Mouse (Mus musculus) stomach, postnatal 0 days (tissue): Measurements from ENCODE around the gene Upk3b.

ENCODE experiments used
- CTCF ChIP-seq: IDR thresholded peaks from 2 replicates; pipeline ENCODE4 v1.5.1; 2016; ENCODE audit warnings: antibody characterized with exemption, low read depth, mild to moderate bottlenecking, moderate library complexity
- EP300 ChIP-seq: optimal IDR thresholded peaks from 2 replicates; pipeline ENCODE3; 2016; ENCODE audit warnings: antibody characterized with exemption

- TF ChIP-seq CTCF (no peak), EP300 (no peak)
Observed at GRCm38 (mm10) chr5:136016014-136016876, 22.1 kb upstream of the Upk3b start.
